ENCODE assay signal across 9 mouse cellular contexts in genomic region chr13:52530008-52530945, GRCm38 (mm10). TPM values are rescaled to one million over a fixed set of nuclear protein-coding genes. Genes with fewer than 3 reads are reported as not detected.
DNase-seq lines count a peak whose midpoint lies in the region; ATAC-seq and TF ChIP-seq lines count a peak whose summit lies in the region.
"Had no signal": no experiment of that assay in that cellular context is flagged by ENCODE, and none has a peak within 500 bp of the region (broad histone marks: within the 10 kb centered on the region; RNA-seq: fewer than 3 reads in every experiment).

No protein-coding gene starts in this region.

- DNase-seq in CD4-positive helper T cell, adult 2 months (ENCODE audit: low read depth, low spot score) = peak; percentile 38
- peak; percentile 63 for DNase-seq in heart, postnatal 25 days (ENCODE audit: low spot score)
- DNase-seq in layer of hippocampus, adult 18-20 months (ENCODE audit: low spot score in 2 of 2) = peak; percentile 78 to 91
- DNase-seq in liver, postnatal 0 days = peak; percentile 65

- TF ChIP-seq POLR2A in testis, adult 2 months (IDR thresholded peaks at IDR 0.05; ENCODE audit: control insufficient read depth, low read depth, low read length) = peak; percentile 23; the same call in 1 of the 2 replicates

- no peak for TF ChIP-seq EP300 in liver, postnatal 0 days (IDR thresholded peaks at IDR 0.05; ENCODE audit: low read depth)

- ATAC-seq in cerebellum, adult (ENCODE audit: insufficient number of reproducible peaks, low FRiP score, low TSS enrichment) = peak; percentile 96
- peak; percentile 98 for ATAC-seq in forebrain, embryonic 15.5 days (replicated peaks)
- peak; percentile 59; the same call in 1 of the 2 replicates for ATAC-seq in liver, postnatal 0 days
- ATAC-seq in neural tube, embryonic 14.5 days (ENCODE audit: low read depth) = peak; percentile 99

- peak overlapping the region; percentile 97 for H3K4me2 ChIP-seq in forebrain, embryonic 15.5 days (replicated peaks)
- H3K4me2 ChIP-seq in liver, postnatal 0 days (ENCODE audit: low read depth, low read length) = peak overlapping the region; percentile 68
- H3K4me2 ChIP-seq in neural tube, embryonic 14.5 days (ENCODE audit: low read depth, low read length) = peak overlapping the region; percentile 82

- peak overlapping the region; percentile 73 for H3K9ac ChIP-seq in forebrain, embryonic 15.5 days (replicated peaks)
- H3K9ac ChIP-seq in liver, postnatal 0 days (replicated peaks) = no peak overlapping the region
- peak overlapping the region; percentile 73 for H3K9ac ChIP-seq in neural tube, embryonic 14.5 days (replicated peaks; ENCODE audit: low read depth, low read length)

- H3K27ac ChIP-seq in forebrain, embryonic 15.5 days (replicated peaks) = peak overlapping the region; percentile 84
- no peak overlapping the region for H3K27ac ChIP-seq in liver, postnatal 0 days (ENCODE audit: low read depth)
- H3K27ac ChIP-seq in neural tube, embryonic 14.5 days (ENCODE audit: low read depth, low read length) = peak overlapping the region; percentile 82
- no peak overlapping the region for H3K27ac ChIP-seq in testis, adult 2 months (ENCODE audit: control insufficient read depth, insufficient read depth, low read depth, low read length)

- TF ChIP-seq CTCF in liver, postnatal 0 days (IDR thresholded peaks at IDR 0.05; ENCODE audit: low read depth) = peak; percentile 59
- TF ChIP-seq CTCF in testis, adult 2 months (IDR thresholded peaks at IDR 0.05; ENCODE audit: control insufficient read depth, insufficient read depth, insufficient replicate concordance, low read depth, low read length) = peak; percentile 27; the same call in 1 of the 2 replicates

- no peaks in the 10 kb centered on the region for H3K9me3 ChIP-seq in forebrain, embryonic 15.5 days
- no peaks in the 10 kb centered on the region for H3K9me3 ChIP-seq in liver, postnatal 0 days (ENCODE audit: low read length)
- H3K9me3 ChIP-seq in neural tube, embryonic 14.5 days (ENCODE audit: control insufficient read depth, low read length) = no peaks in the 10 kb centered on the region

- peak overlapping the region; percentile 65 for H3K4me3 ChIP-seq in forebrain, embryonic 15.5 days
- H3K4me3 ChIP-seq in liver, postnatal 0 days (ENCODE audit: low read depth, low read length) = peak overlapping the region; percentile 37
- H3K4me3 ChIP-seq in neural tube, embryonic 14.5 days (ENCODE audit: low read depth, low read length) = peak overlapping the region; percentile 44
- peak overlapping the region; percentile 50 for H3K4me3 ChIP-seq in testis, adult 2 months (ENCODE audit: control insufficient read depth, low read depth, low read length)

- H3K36me3 ChIP-seq in forebrain, embryonic 15.5 days = no peaks in the 10 kb centered on the region
- H3K36me3 ChIP-seq in liver, postnatal 0 days (replicated peaks; ENCODE audit: insufficient read depth, low read length) = no peaks in the 10 kb centered on the region
- H3K36me3 ChIP-seq in neural tube, embryonic 14.5 days (ENCODE audit: control insufficient read depth, insufficient read depth, low read length) = no peaks in the 10 kb centered on the region
- no peaks in the 10 kb centered on the region for H3K36me3 ChIP-seq in testis, adult 2 months (ENCODE audit: control insufficient read depth, insufficient read depth, low read length)

- no peaks in the 10 kb centered on the region for H3K27me3 ChIP-seq in forebrain, embryonic 15.5 days
- peaks cover 24% of the 10 kb centered on the region for H3K27me3 ChIP-seq in liver, postnatal 0 days (ENCODE audit: insufficient read depth, low read length)
- no peaks in the 10 kb centered on the region for H3K27me3 ChIP-seq in neural tube, embryonic 14.5 days (ENCODE audit: control insufficient read depth, insufficient read depth, low read length)
- peaks cover 3% of the 10 kb centered on the region for H3K27me3 ChIP-seq in testis, adult 2 months (ENCODE audit: control insufficient read depth, insufficient read depth, low read length)

- peaks cover 12% of the 10 kb centered on the region for H3K4me1 ChIP-seq in forebrain, embryonic 15.5 days
- H3K4me1 ChIP-seq in liver, postnatal 0 days (ENCODE audit: insufficient read depth) = peaks cover 6% of the 10 kb centered on the region
- no peaks in the 10 kb centered on the region for H3K4me1 ChIP-seq in neural tube, embryonic 14.5 days (ENCODE audit: control insufficient read depth, insufficient read depth, low read length)
- peaks cover 6% of the 10 kb centered on the region for H3K4me1 ChIP-seq in testis, adult 2 months (ENCODE audit: control insufficient read depth, insufficient read depth, low read length)

- intact Hi-C loops in heart, postnatal 25 days (cut with DNase I) = loop anchor here (5.0 to 10.0 kb wide), 3 partner anchors 175 to 693 kb away; no protein-coding TSS in a partner anchor

- 2% methylated on average over 47 of the region's 50 CpGs for WGBS in forebrain, embryonic 15.5 days
- WGBS in liver, postnatal 0 days (ENCODE audit: insufficient replicate concordance) = 4% methylated on average over 45 of the region's 50 CpGs
- 2% methylated on average over 49 of the region's 50 CpGs for WGBS in neural tube, embryonic 14.5 days

RNA-seq across cellular contexts. Expression of gene Diras2, which starts 0.8 kb away (rescaled TPM):
- polyA plus RNA-seq in forebrain, embryonic 15.5 days (2015; fragmentation: Nextera tagmentation; extraction: Ambion mirVana) = 2.6 and 2.7 TPM in 2 replicates
- under 1 TPM; 0.11 to 0.26 TPM for total RNA-seq in heart, postnatal 25 days (2021)
- total RNA-seq in layer of hippocampus, adult 18-20 months (2021) = 100 to 1,000 TPM; 164 to 166 TPM
- polyA plus RNA-seq in liver, postnatal 0 days (2015; fragmentation: Nextera tagmentation; extraction: Ambion mirVana) = 0.12 and 0.19 TPM in 2 replicates
- polyA plus RNA-seq in neural tube, embryonic 14.5 days (2014; fragmentation: Nextera tagmentation; extraction: Ambion mirVana) = 5.5 and 5.7 TPM in 2 replicates
- polyA plus RNA-seq in testis, adult 2 months (2012; rRNA removed) = 1.5 and 2.4 TPM in 2 replicates
- total RNA-seq: MEL had no signal

RNA-seq across cellular contexts. Expression of gene Syk, which starts 52.7 kb away (rescaled TPM):
- 1.1 and 1.2 TPM in 2 replicates for polyA plus RNA-seq in forebrain, embryonic 15.5 days (2015; fragmentation: Nextera tagmentation; extraction: Ambion mirVana)
- total RNA-seq in heart, postnatal 25 days (2021) = 10 to 100 TPM; 16.3 to 18.6 TPM
- 1 to 10 TPM; 2.7 TPM for total RNA-seq in layer of hippocampus, adult 18-20 months (2021)
- polyA plus RNA-seq in liver, postnatal 0 days (2015; fragmentation: Nextera tagmentation; extraction: Ambion mirVana) = 6.0 and 6.8 TPM in 2 replicates
- 1.2 and 1.8 TPM in 2 replicates for polyA plus RNA-seq in neural tube, embryonic 14.5 days (2014; fragmentation: Nextera tagmentation; extraction: Ambion mirVana)
- polyA plus RNA-seq in testis, adult 2 months (2012; rRNA removed) = 0.72 and 0.89 TPM in 2 replicates

Comparison
In these comparisons a context has a peak if more than half of its experiments do, and no peak if none do; other contexts are left out.
1. H3K27ac ChIP-seq: peak in forebrain, embryonic 15.5 days (single experiment) and neural tube, embryonic 14.5 days (single experiment); none in liver, postnatal 0 days (single experiment) and testis, adult 2 months (single experiment).
2. Peak in every context shown above with its lines, with median percentiles within 50 percentile points of each other: DNase-seq, ATAC-seq, H3K4me2 ChIP-seq and H3K4me3 ChIP-seq.